Mouse (Mus musculus): Measurements from ENCODE around the gene Slc22a21.

GRCm38 (mm10) chr11:54004221-54004620, 24.1 kb upstream of the Slc22a21 start:
- no peak for TF ChIP-seq CTCF (IDR thresholded peaks at IDR 0.05; ENCODE audit: extremely low read depth, insufficient read depth, insufficient read length, insufficient replicate concordance)
- no peak for TF ChIP-seq POLR2A (IDR thresholded peaks at IDR 0.05; ENCODE audit: low read depth, low read length)

All from spleen, adult 2 months (tissue).